Mouse (Mus musculus): ENCODE data around the gene Tmppe.
"Not testable (repeated sequence)": the region's sequence is repeated elsewhere in the genome, so short reads cannot be mapped to it uniquely, and the experiment has no call there.

Gene Tmppe

GRCm38 (mm10) chr9:114400949-114401684 lies at the start of gene Tmppe, which contains the start of gene Glb1:
Gene Tmppe (plus strand): TSS chr9:114401105.
Gene Glb1 (plus strand): TSS chr9:114401076.
- peak; percentile 91 for DNase-seq (ENCODE audit: low read depth, low spot score)

GRCm38 (mm10) chr9:114367783-114368470 lies 33.0 kb upstream of the Tmppe start:
- DNase-seq (ENCODE audit: low read depth, low spot score) = peak; percentile 69

- DNase-seq (ENCODE audit: low read depth, low spot score) = no peak
Measured at GRCm38 (mm10) chr9:114368471-114368858, 32.4 kb upstream of the Tmppe start.

- not testable (repeated sequence) for DNase-seq (ENCODE audit: low read depth, low spot score)
Measured at GRCm38 (mm10) chr9:114369389-114369788, 31.5 kb upstream of the Tmppe start.

- DNase-seq (ENCODE audit: low read depth, low spot score) = not testable (repeated sequence)
Measured at GRCm38 (mm10) chr9:114371717-114372116, 29.2 kb upstream of the Tmppe start.

GRCm38 (mm10) chr9:114375276-114375962 lies 25.5 kb upstream of the Tmppe start:
- DNase-seq (ENCODE audit: low read depth, low spot score) = no peak

- no peak for DNase-seq (ENCODE audit: low read depth, low spot score)
Measured at GRCm38 (mm10) chr9:114377168-114377567, 23.7 kb upstream of the Tmppe start.

GRCm38 (mm10) chr9:114379871-114380270 lies 21.0 kb upstream of the Tmppe start:
- DNase-seq (ENCODE audit: low read depth, low spot score) = no peak

GRCm38 (mm10) chr9:114380881-114381733 lies 19.8 kb upstream of the Tmppe start:
- DNase-seq (ENCODE audit: low read depth, low spot score) = peak; percentile 74

- no peak for DNase-seq (ENCODE audit: low read depth, low spot score)
Measured at GRCm38 (mm10) chr9:114382936-114383710, 17.8 kb upstream of the Tmppe start.

- no peak for DNase-seq (ENCODE audit: low read depth, low spot score)
Measured at GRCm38 (mm10) chr9:114384691-114385090, 16.2 kb upstream of the Tmppe start.

- DNase-seq (ENCODE audit: low read depth, low spot score) = no peak
Measured at GRCm38 (mm10) chr9:114385160-114385559, 15.7 kb upstream of the Tmppe start.

GRCm38 (mm10) chr9:114387086-114387485 lies 13.8 kb upstream of the Tmppe start:
- no peak for DNase-seq (ENCODE audit: low read depth, low spot score)

GRCm38 (mm10) chr9:114388288-114388687 lies 12.6 kb upstream of the Tmppe start:
- DNase-seq (ENCODE audit: low read depth, low spot score) = no peak

GRCm38 (mm10) chr9:114388701-114389370 lies 12.1 kb upstream of the Tmppe start:
- DNase-seq (ENCODE audit: low read depth, low spot score) = no peak

GRCm38 (mm10) chr9:114389371-114389904 lies 11.5 kb upstream of the Tmppe start:
- no peak for DNase-seq (ENCODE audit: low read depth, low spot score)

GRCm38 (mm10) chr9:114389905-114390748 lies 10.8 kb upstream of the Tmppe start, which contains the start of gene Crtap:
Gene Crtap (minus strand): TSS chr9:114390675.
- peak; percentile 63 for DNase-seq (ENCODE audit: low read depth, low spot score)

- no peak for DNase-seq (ENCODE audit: low read depth, low spot score)
Measured at GRCm38 (mm10) chr9:114390749-114391075, 10.2 kb upstream of the Tmppe start.

- DNase-seq (ENCODE audit: low read depth, low spot score) = not testable (repeated sequence)
Measured at GRCm38 (mm10) chr9:114394136-114394535, 6.8 kb upstream of the Tmppe start.
